Mouse (Mus musculus) embryo, embryonic 10.5 days (tissue): ENCODE results near the gene Cd244a.

Source experiments
- DNase-seq: peaks from one replicate; pipeline ENCODE4 v3.0.0-alpha.2; 2015; ENCODE audit warnings: low spot score

The Cd244a gene

GRCm38 (mm10) chr1:171558898-171559297 is at the start of gene Cd244a:
Gene Cd244a (plus strand): TSS chr1:171559193.
- no peak for DNase-seq

GRCm38 (mm10) chr1:171513234-171513633 is 45.8 kb upstream of the Cd244a start:
- no peak for DNase-seq

GRCm38 (mm10) chr1:171513760-171514159 is 45.2 kb upstream of the Cd244a start:
- DNase-seq, result no peak

- no peak for DNase-seq
Measured at GRCm38 (mm10) chr1:171515039-171515438, 44.0 kb upstream of the Cd244a start.

- DNase-seq, result no peak
Measured at GRCm38 (mm10) chr1:171515557-171515956, 43.4 kb upstream of the Cd244a start.

- no peak for DNase-seq
Measured at GRCm38 (mm10) chr1:171531367-171531766, 27.6 kb upstream of the Cd244a start.

- DNase-seq, result no peak
Measured at GRCm38 (mm10) chr1:171532830-171533229, 26.2 kb upstream of the Cd244a start.

- no peak for DNase-seq
Measured at GRCm38 (mm10) chr1:171534557-171534956, 24.4 kb upstream of the Cd244a start.

- no peak for DNase-seq
Measured at GRCm38 (mm10) chr1:171535194-171535593, 23.8 kb upstream of the Cd244a start, which contains the start of gene Itln1. Gene Itln1 (minus strand): TSS chr1:171535294.

- DNase-seq, result no peak
Measured at GRCm38 (mm10) chr1:171540694-171541093, 18.3 kb upstream of the Cd244a start.

GRCm38 (mm10) chr1:171551326-171551725 is 7.7 kb upstream of the Cd244a start:
- DNase-seq, result no peak

GRCm38 (mm10) chr1:171552230-171552629 is 6.8 kb upstream of the Cd244a start:
- DNase-seq, result no peak

GRCm38 (mm10) chr1:171553359-171554341 is 5.3 kb upstream of the Cd244a start:
- DNase-seq, result no peak

GRCm38 (mm10) chr1:171556366-171556765 is 2.6 kb upstream of the Cd244a start:
- no peak for DNase-seq

GRCm38 (mm10) chr1:171558407-171558806 is 586 bp upstream of the Cd244a start:
- no peak for DNase-seq

GRCm38 (mm10) chr1:171560262-171560661 is 1.3 kb downstream of the Cd244a start:
- DNase-seq, result no peak

GRCm38 (mm10) chr1:171561200-171561599 is 2.2 kb downstream of the Cd244a start:
- DNase-seq, result no peak

GRCm38 (mm10) chr1:171561639-171562225 is 2.7 kb downstream of the Cd244a start:
- no peak for DNase-seq

GRCm38 (mm10) chr1:171563042-171563441 is 4.0 kb downstream of the Cd244a start:
- no peak for DNase-seq

GRCm38 (mm10) chr1:171564247-171564646 is 5.3 kb downstream of the Cd244a start:
- DNase-seq, result peak; percentile 71

- no peak for DNase-seq
Measured at GRCm38 (mm10) chr1:171565888-171566287, 6.9 kb downstream of the Cd244a start.

GRCm38 (mm10) chr1:171566777-171567176 is 7.8 kb downstream of the Cd244a start:
- peak; percentile 81 for DNase-seq

GRCm38 (mm10) chr1:171568436-171568835 is 9.4 kb downstream of the Cd244a start:
- DNase-seq, result no peak
